Mouse (Mus musculus) effector memory CD4-positive, alpha-beta T cell, adult 5 months (primary cell): ENCODE data around the gene Fam199x. TPM values are rescaled to one million over a fixed set of nuclear protein-coding genes. Genes with fewer than 3 reads are reported as not detected.

Source experiments
- polyA plus RNA-seq: library from polyadenylated mRNA; unstranded; fragments of 100-300 nt; shearing (Covaris generic); gene quantifications from one replicate; pipeline ENCODE4 v1.2.1, GENCODE M21; 2017

The Fam199x gene
- polyA plus RNA-seq: 5.5 TPM

GRCm38 (mm10) chrX:137049425-137050225, at the start of gene Fam199x:
Gene Fam199x (plus strand): TSS chrX:137049594.

GRCm38 (mm10) chrX:137038000-137038483, 11.4 kb upstream of the Fam199x start, which contains the start of gene Slc25a53:
Gene Slc25a53 (minus strand): TSS chrX:137038302.

GRCm38 (mm10) chrX:137121718-137122117, 72.3 kb downstream of the Fam199x start, which contains the start of gene Esx1:
Gene Esx1 (minus strand): TSS chrX:137122083.

Other genes with a start within 250 kb of the Fam199x start
- gene Plp1, start 226.9 kb upstream of the Fam199x start, polyA plus RNA-seq: 1.9 TPM
- not detected for gene Rab9b, start 180.8 kb upstream of the Fam199x start, polyA plus RNA-seq
- gene H2bfm, start 122.3 kb upstream of the Fam199x start, polyA plus RNA-seq: not detected
- 33.3 TPM for gene Tmsb15b2, start 74.1 kb upstream of the Fam199x start, polyA plus RNA-seq
- 1.6 TPM for gene Tmsb15l, start 72.7 kb upstream of the Fam199x start, polyA plus RNA-seq
- 11.5 TPM for gene Tmsb15b1, start 72.7 kb upstream of the Fam199x start, polyA plus RNA-seq
- 12.2 TPM for gene Zcchc18, start 56.4 kb upstream of the Fam199x start, polyA plus RNA-seq
- 8.2 TPM for gene Slc25a53, start 11.3 kb upstream of the Fam199x start, polyA plus RNA-seq
- gene Esx1, start 72.5 kb downstream of the Fam199x start, polyA plus RNA-seq: not detected